Comparison of ENCODE assay signal across 8 mouse cellular contexts in genomic region chr13:53811862-53812261, GRCm38 (mm10).
A peak's percentile ranks its signal among the peaks of the same experiment; 100 is the strongest.
DNase-seq lines count a peak whose midpoint lies in the region; ATAC-seq and TF ChIP-seq lines count a peak whose summit lies in the region.

No protein-coding gene starts in this region.

- intact Hi-C loops in left cerebral cortex, adult 2 months (cut with DNase I), result loop anchor here (1.0 kb wide), 1 partner anchor 243 kb away; the partner anchor contains the start of gene Drd1
- intact Hi-C loops in gastrocnemius, postnatal 14 days (cut with DNase I; ENCODE audit: low total_unique reads), result no loop called here

- DNase-seq in left cerebral cortex, adult 2 months (ENCODE audit: extremely low spot score in 1 of 2, low spot score in 2 of 2), result peak; percentile 48 to 54
- no peak for DNase-seq in left cerebral cortex, adult 11 months (ENCODE audit: low spot score)
- DNase-seq in Patski (ENCODE audit: low read depth, low spot score), result peak; percentile 3
- DNase-seq in c-Kit-negative CD71-positive TER-119-positive erythroid progenitor cells, embryonic 14.5 days (ENCODE audit: low read depth, low spot score), result peak; percentile 1
- peak; percentile 14 for DNase-seq in gastrocnemius, postnatal 14 days
- DNase-seq in limb, embryonic 14.5 days (ENCODE audit: low spot score), result peak; percentile 9
- no peak for DNase-seq in spleen, postnatal 4 days (ENCODE audit: low spot score in 2 of 2)

- no peaks in the 10 kb centered on the region for H3K9me3 ChIP-seq in limb, embryonic 14.5 days (ENCODE audit: control insufficient read depth, low read length)

- peaks cover 17% of the 10 kb centered on the region for H3K4me1 ChIP-seq in limb, embryonic 14.5 days (ENCODE audit: control insufficient read depth, insufficient read depth, low read length)

- H3K4me3 ChIP-seq in left cerebral cortex, adult 2 months, result no peak overlapping the region
- H3K4me3 ChIP-seq in limb, embryonic 14.5 days (replicated peaks; ENCODE audit: low read length), result no peak overlapping the region

- peaks cover 7% of the 10 kb centered on the region for H3K27me3 ChIP-seq in Patski
- peaks cover 49% of the 10 kb centered on the region; the same call in 1 of the 2 replicates for H3K27me3 ChIP-seq in limb, embryonic 14.5 days (ENCODE audit: control insufficient read depth, insufficient read depth, low read length)

- H3K36me3 ChIP-seq in limb, embryonic 14.5 days (ENCODE audit: control insufficient read depth, insufficient read depth, low read length), result no peaks in the 10 kb centered on the region

- no peak overlapping the region for H3K4me2 ChIP-seq in limb, embryonic 14.5 days (replicated peaks; ENCODE audit: low read depth, low read length, severe bottlenecking)

- H3K9ac ChIP-seq in limb, embryonic 14.5 days (ENCODE audit: low read depth, low read length, severe bottlenecking), result no peak overlapping the region

- peak; percentile 79 for TF ChIP-seq CTCF in left cerebral cortex, adult 2 months (IDR thresholded peaks at IDR 0.05)
- peak; percentile 57 for TF ChIP-seq CTCF in Patski (IDR thresholded peaks at IDR 0.05)

- CTCF ChIA-PET in Patski (lab: Charles Lee), result interaction anchor here (1.2 kb wide), 1 partner anchor 12 kb away, joined by 3 read pairs; no protein-coding TSS in a partner anchor

- 23% methylated on average over 4 of the region's 4 CpGs for WGBS in limb, embryonic 14.5 days

- no peak for TF ChIP-seq POLR2A in limb, embryonic 14.5 days (IDR thresholded peaks at IDR 0.05; ENCODE audit: borderline replicate concordance, extremely low read depth, insufficient read depth, insufficient read length)

- in situ Hi-C loops in Patski (cut with MboI; ENCODE audit: low pct_unique_long_range_greater_than_20kb), result loop anchor here (25.0 kb wide), 1 partner anchor 625 kb away; no protein-coding TSS in a partner anchor

- H3K27ac ChIP-seq in left cerebral cortex, adult 2 months, result no peak overlapping the region
- H3K27ac ChIP-seq in limb, embryonic 14.5 days (replicated peaks; ENCODE audit: low read depth, low read length), result no peak overlapping the region

- POLR2A ChIA-PET in Patski (lab: Charles Lee), result no interaction called here

- no peak for ATAC-seq in Patski
- no peak for ATAC-seq in limb, embryonic 14.5 days (ENCODE audit: low FRiP score, low read depth)
- no peak for ATAC-seq in activated CD4-positive, CD25-positive, alpha-beta regulatory T cell, adult 4 months

Comparison
In these comparisons a context has a peak if more than half of its experiments do, and no peak if none do; other contexts are left out.
1. DNase-seq: peak in left cerebral cortex, adult 2 months (2 of 2), Patski (single experiment), c-Kit-negative CD71-positive TER-119-positive erythroid progenitor cells, embryonic 14.5 days (single experiment), gastrocnemius, postnatal 14 days (single experiment) and limb, embryonic 14.5 days (single experiment); none in left cerebral cortex, adult 11 months (single experiment) and spleen, postnatal 4 days (0 of 2).